Mouse (Mus musculus): ENCODE results near the gene Gm49403. TPM values are rescaled to one million over a fixed set of nuclear protein-coding genes. Genes with fewer than 3 reads are reported as not detected.

Gene Gm49403
- not detected for polyA plus RNA-seq (2014; fragmentation: Illumina TruSeq; extraction: RNeasy Lipid Tissue Mini Kit (QIAGEN cat#74804); ENCODE audit: low read depth, low replicate concordance)

GRCm38 (mm10) chr19:8883616-8884015 is at the start of gene Gm49403, which contains the start of gene Lbhd1:
TSS of gene Gm49403 (plus strand) at chr19:8883930.
TSS of gene Lbhd1 (plus strand) at chr19:8883732.

GRCm38 (mm10) chr19:8837251-8837791 is 46.4 kb upstream of the Gm49403 start, which contains the start of gene Bscl2:
TSS of gene Bscl2 (plus strand) at chr19:8837467.

GRCm38 (mm10) chr19:8839103-8839907 is 44.4 kb upstream of the Gm49403 start, which contains the start of gene Gng3:
TSS of gene Gng3 (minus strand) at chr19:8839194.

GRCm38 (mm10) chr19:8850402-8850901 is 33.3 kb upstream of the Gm49403 start, which contains the start of gene Lrrn4cl:
TSS of gene Lrrn4cl (plus strand) at chr19:8850768.

GRCm38 (mm10) chr19:8871267-8872186 is 12.2 kb upstream of the Gm49403 start, which contains the start of gene Ubxn1:
TSS of gene Ubxn1 (plus strand) at chr19:8871496.

GRCm38 (mm10) chr19:8880311-8881033 is 3.3 kb upstream of the Gm49403 start, which contains the start of gene Uqcc3:
TSS of gene Uqcc3 (minus strand) at chr19:8880923.

GRCm38 (mm10) chr19:8888511-8889385 is 5.0 kb downstream of the Gm49403 start, which contains the start of the genes 1810009A15Rik and Gm49416:
TSS of gene 1810009A15Rik (plus strand) at chr19:8888853.
TSS of gene Gm49416 (plus strand) at chr19:8888926.

GRCm38 (mm10) chr19:8892829-8893766 is 9.4 kb downstream of the Gm49403 start, which contains the start of gene Ints5:
TSS of gene Ints5 (plus strand) at chr19:8893005.

GRCm38 (mm10) chr19:8897865-8898495 is 14.2 kb downstream of the Gm49403 start, which contains the start of gene Ganab:
TSS of gene Ganab (plus strand) at chr19:8898071.

GRCm38 (mm10) chr19:8920073-8920736 is 36.5 kb downstream of the Gm49403 start, which contains the start of gene B3gat3:
TSS of gene B3gat3 (plus strand) at chr19:8920374.

GRCm38 (mm10) chr19:8929224-8930088 is 45.7 kb downstream of the Gm49403 start, which contains the start of the genes Rom1 and Eml3:
TSS of gene Rom1 (minus strand) at chr19:8929356.
TSS of gene Eml3 (plus strand) at chr19:8929552.

Other genes starting within 250 kb of the Gm49403 start
- not detected for gene Chrm1, start 220.1 kb upstream of the Gm49403 start, polyA plus RNA-seq (2014; fragmentation: Illumina TruSeq; extraction: RNeasy Lipid Tissue Mini Kit (QIAGEN cat#74804); ENCODE audit: low read depth, low replicate concordance)
- 283 TPM for gene Slc3a2, start 160.6 kb upstream of the Gm49403 start, polyA plus RNA-seq (2014; fragmentation: Illumina TruSeq; extraction: RNeasy Lipid Tissue Mini Kit (QIAGEN cat#74804); ENCODE audit: low read depth, low replicate concordance)
- gene Wdr74, start 148.1 kb upstream of the Gm49403 start, polyA plus RNA-seq (2014; fragmentation: Illumina TruSeq; extraction: RNeasy Lipid Tissue Mini Kit (QIAGEN cat#74804); ENCODE audit: low read depth, low replicate concordance): 6.9 TPM
- gene 1700092M07Rik, start 143.2 kb upstream of the Gm49403 start, polyA plus RNA-seq (2014; fragmentation: Illumina TruSeq; extraction: RNeasy Lipid Tissue Mini Kit (QIAGEN cat#74804); ENCODE audit: low read depth, low replicate concordance): not detected
- gene Stx5a, start 142.5 kb upstream of the Gm49403 start, polyA plus RNA-seq (2014; fragmentation: Illumina TruSeq; extraction: RNeasy Lipid Tissue Mini Kit (QIAGEN cat#74804); ENCODE audit: low read depth, low replicate concordance): 39.9 TPM
- gene Nxf1, start 126.9 kb upstream of the Gm49403 start, polyA plus RNA-seq (2014; fragmentation: Illumina TruSeq; extraction: RNeasy Lipid Tissue Mini Kit (QIAGEN cat#74804); ENCODE audit: low read depth, low replicate concordance): 50.7 TPM
- gene Tmem223, start 112.9 kb upstream of the Gm49403 start, polyA plus RNA-seq (2014; fragmentation: Illumina TruSeq; extraction: RNeasy Lipid Tissue Mini Kit (QIAGEN cat#74804); ENCODE audit: low read depth, low replicate concordance): 44.7 TPM
- gene Tmem179b, start 109.5 kb upstream of the Gm49403 start, polyA plus RNA-seq (2014; fragmentation: Illumina TruSeq; extraction: RNeasy Lipid Tissue Mini Kit (QIAGEN cat#74804); ENCODE audit: low read depth, low replicate concordance): 44.0 TPM
- gene Taf6l, start 97.5 kb upstream of the Gm49403 start, polyA plus RNA-seq (2014; fragmentation: Illumina TruSeq; extraction: RNeasy Lipid Tissue Mini Kit (QIAGEN cat#74804); ENCODE audit: low read depth, low replicate concordance): 0.77 TPM
- 71.4 TPM for gene Polr2g, start 85.4 kb upstream of the Gm49403 start, polyA plus RNA-seq (2014; fragmentation: Illumina TruSeq; extraction: RNeasy Lipid Tissue Mini Kit (QIAGEN cat#74804); ENCODE audit: low read depth, low replicate concordance)
- gene Zbtb3, start 81.4 kb upstream of the Gm49403 start, polyA plus RNA-seq (2014; fragmentation: Illumina TruSeq; extraction: RNeasy Lipid Tissue Mini Kit (QIAGEN cat#74804); ENCODE audit: low read depth, low replicate concordance): 0.28 TPM
- gene Ttc9c, start 64.6 kb upstream of the Gm49403 start, polyA plus RNA-seq (2014; fragmentation: Illumina TruSeq; extraction: RNeasy Lipid Tissue Mini Kit (QIAGEN cat#74804); ENCODE audit: low read depth, low replicate concordance): 58.2 TPM
- 109 TPM for gene Hnrnpul2, start 63.9 kb upstream of the Gm49403 start, polyA plus RNA-seq (2014; fragmentation: Illumina TruSeq; extraction: RNeasy Lipid Tissue Mini Kit (QIAGEN cat#74804); ENCODE audit: low read depth, low replicate concordance)
- gene AC129217.1, start 54.2 kb upstream of the Gm49403 start, polyA plus RNA-seq (2014; fragmentation: Illumina TruSeq; extraction: RNeasy Lipid Tissue Mini Kit (QIAGEN cat#74804); ENCODE audit: low read depth, low replicate concordance): not detected
- 21.8 TPM for gene Bscl2, start 46.5 kb upstream of the Gm49403 start, polyA plus RNA-seq (2014; fragmentation: Illumina TruSeq; extraction: RNeasy Lipid Tissue Mini Kit (QIAGEN cat#74804); ENCODE audit: low read depth, low replicate concordance)
- gene Gng3, start 44.7 kb upstream of the Gm49403 start, polyA plus RNA-seq (2014; fragmentation: Illumina TruSeq; extraction: RNeasy Lipid Tissue Mini Kit (QIAGEN cat#74804); ENCODE audit: low read depth, low replicate concordance): not detected
- 0.69 TPM for gene Lrrn4cl, start 33.2 kb upstream of the Gm49403 start, polyA plus RNA-seq (2014; fragmentation: Illumina TruSeq; extraction: RNeasy Lipid Tissue Mini Kit (QIAGEN cat#74804); ENCODE audit: low read depth, low replicate concordance)
- 17.7 TPM for gene Ubxn1, start 12.4 kb upstream of the Gm49403 start, polyA plus RNA-seq (2014; fragmentation: Illumina TruSeq; extraction: RNeasy Lipid Tissue Mini Kit (QIAGEN cat#74804); ENCODE audit: low read depth, low replicate concordance)
- gene Uqcc3, start 3.0 kb upstream of the Gm49403 start, polyA plus RNA-seq (2014; fragmentation: Illumina TruSeq; extraction: RNeasy Lipid Tissue Mini Kit (QIAGEN cat#74804); ENCODE audit: low read depth, low replicate concordance): 6.6 TPM
- 56.4 TPM for gene Lbhd1, start 198 bp upstream of the Gm49403 start, polyA plus RNA-seq (2014; fragmentation: Illumina TruSeq; extraction: RNeasy Lipid Tissue Mini Kit (QIAGEN cat#74804); ENCODE audit: low read depth, low replicate concordance)
- 17.3 TPM for gene 1810009A15Rik, start 4.9 kb downstream of the Gm49403 start, polyA plus RNA-seq (2014; fragmentation: Illumina TruSeq; extraction: RNeasy Lipid Tissue Mini Kit (QIAGEN cat#74804); ENCODE audit: low read depth, low replicate concordance)
- gene Gm49416, start 5.0 kb downstream of the Gm49403 start, polyA plus RNA-seq (2014; fragmentation: Illumina TruSeq; extraction: RNeasy Lipid Tissue Mini Kit (QIAGEN cat#74804); ENCODE audit: low read depth, low replicate concordance): not detected
- gene Ints5, start 9.1 kb downstream of the Gm49403 start, polyA plus RNA-seq (2014; fragmentation: Illumina TruSeq; extraction: RNeasy Lipid Tissue Mini Kit (QIAGEN cat#74804); ENCODE audit: low read depth, low replicate concordance): 0.32 TPM
- 80.0 TPM for gene Ganab, start 14.1 kb downstream of the Gm49403 start, polyA plus RNA-seq (2014; fragmentation: Illumina TruSeq; extraction: RNeasy Lipid Tissue Mini Kit (QIAGEN cat#74804); ENCODE audit: low read depth, low replicate concordance)
- gene B3gat3, start 36.4 kb downstream of the Gm49403 start, polyA plus RNA-seq (2014; fragmentation: Illumina TruSeq; extraction: RNeasy Lipid Tissue Mini Kit (QIAGEN cat#74804); ENCODE audit: low read depth, low replicate concordance): 5.2 TPM
- 0.40 TPM for gene Rom1, start 45.4 kb downstream of the Gm49403 start, polyA plus RNA-seq (2014; fragmentation: Illumina TruSeq; extraction: RNeasy Lipid Tissue Mini Kit (QIAGEN cat#74804); ENCODE audit: low read depth, low replicate concordance)
- gene Eml3, start 45.6 kb downstream of the Gm49403 start, polyA plus RNA-seq (2014; fragmentation: Illumina TruSeq; extraction: RNeasy Lipid Tissue Mini Kit (QIAGEN cat#74804); ENCODE audit: low read depth, low replicate concordance): 2.1 TPM
- gene Mta2, start 57.9 kb downstream of the Gm49403 start, polyA plus RNA-seq (2014; fragmentation: Illumina TruSeq; extraction: RNeasy Lipid Tissue Mini Kit (QIAGEN cat#74804); ENCODE audit: low read depth, low replicate concordance): 47.2 TPM
- gene Tut1, start 69.9 kb downstream of the Gm49403 start, polyA plus RNA-seq (2014; fragmentation: Illumina TruSeq; extraction: RNeasy Lipid Tissue Mini Kit (QIAGEN cat#74804); ENCODE audit: low read depth, low replicate concordance): 2.3 TPM
- gene Eef1g, start 83.1 kb downstream of the Gm49403 start, polyA plus RNA-seq (2014; fragmentation: Illumina TruSeq; extraction: RNeasy Lipid Tissue Mini Kit (QIAGEN cat#74804); ENCODE audit: low read depth, low replicate concordance): 56.6 TPM
- gene Ahnak, start 105.4 kb downstream of the Gm49403 start, polyA plus RNA-seq (2014; fragmentation: Illumina TruSeq; extraction: RNeasy Lipid Tissue Mini Kit (QIAGEN cat#74804); ENCODE audit: low read depth, low replicate concordance): 25.5 TPM
- not detected for gene Scgb1a1, start 204.0 kb downstream of the Gm49403 start, polyA plus RNA-seq (2014; fragmentation: Illumina TruSeq; extraction: RNeasy Lipid Tissue Mini Kit (QIAGEN cat#74804); ENCODE audit: low read depth, low replicate concordance)